Mouse (Mus musculus): ENCODE results near the gene Slc32a1.
A peak's percentile ranks its signal among the peaks of the same experiment; 100 is the strongest.

Slc32a1 gene

DNA sequence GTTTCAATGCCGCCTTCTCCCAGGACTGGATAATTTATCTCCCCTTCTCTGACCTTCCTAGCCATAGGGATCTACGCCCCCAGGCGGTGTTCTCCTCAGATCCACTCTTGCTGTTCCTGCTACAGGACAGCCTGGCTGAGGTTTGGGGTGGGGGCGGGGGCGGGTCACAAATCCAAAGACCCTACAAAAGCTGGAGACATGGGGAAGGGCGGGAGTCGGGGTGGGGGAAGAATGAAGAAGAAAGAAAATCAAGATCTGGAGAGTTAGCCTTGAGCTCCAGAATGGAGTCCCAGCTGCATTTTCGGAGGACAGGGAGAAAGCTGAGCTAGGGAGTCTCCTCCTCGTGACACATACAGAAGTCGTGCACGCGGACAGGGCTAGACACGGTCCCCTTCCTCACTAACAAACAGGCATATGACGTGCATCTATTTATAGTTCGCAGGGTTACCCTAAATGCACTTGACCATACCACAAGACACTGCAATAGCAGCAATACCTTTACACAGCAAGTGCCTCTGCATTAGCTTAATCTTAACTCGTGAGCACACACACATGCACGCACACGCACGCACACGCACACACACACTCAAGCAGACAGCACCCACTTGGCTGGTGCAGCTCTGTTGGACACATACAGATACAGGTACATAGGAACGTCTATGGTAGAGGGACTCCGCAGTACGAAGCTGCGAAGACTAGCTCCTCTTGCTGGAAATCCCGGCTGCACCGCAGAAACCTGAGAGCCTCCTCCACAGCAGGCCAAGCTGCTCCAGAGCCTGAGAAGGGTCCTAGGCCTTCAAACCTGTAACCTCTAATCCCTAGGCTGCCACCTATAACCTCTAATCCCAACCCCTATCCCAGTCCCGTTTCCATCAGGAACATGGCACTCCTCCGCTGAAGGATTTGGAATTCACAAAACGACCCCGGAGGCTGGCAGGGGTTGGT, 1.4 kb downstream of the Slc32a1 start:
- DNase-seq (ENCODE audit: extremely low read depth, insufficient read length, low spot score), result no peak

DNA sequence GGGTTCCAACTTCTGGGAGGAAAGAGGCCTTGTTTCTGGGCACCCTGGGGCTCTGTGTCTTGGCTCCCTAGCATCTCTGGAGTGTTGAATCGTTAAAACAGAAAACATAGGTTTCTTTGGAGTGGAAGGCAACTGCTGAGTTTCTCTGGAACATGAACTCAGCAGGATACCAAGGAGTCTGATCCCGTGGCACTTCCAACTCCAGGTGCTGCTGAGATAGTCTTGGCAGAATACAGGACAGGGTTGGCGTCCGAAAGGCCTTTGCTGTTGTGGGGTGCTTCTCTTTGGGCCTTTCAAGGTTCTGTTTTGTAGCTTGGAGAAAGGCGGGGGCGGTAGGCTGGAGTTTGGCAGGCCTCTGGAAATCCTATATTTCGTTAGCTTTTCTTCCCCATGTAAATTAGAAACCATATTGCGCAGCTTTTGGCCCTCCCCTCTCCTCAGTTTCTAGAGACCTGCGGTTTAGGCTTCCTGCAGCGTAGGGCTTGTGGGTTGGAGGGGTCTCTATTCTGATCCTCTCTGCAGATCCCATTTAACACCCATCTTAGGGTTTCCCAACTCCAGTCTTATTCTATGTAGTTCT, 2.2 kb downstream of the Slc32a1 start:
- DNase-seq (ENCODE audit: extremely low read depth, insufficient read length, low spot score), result no peak

DNA sequence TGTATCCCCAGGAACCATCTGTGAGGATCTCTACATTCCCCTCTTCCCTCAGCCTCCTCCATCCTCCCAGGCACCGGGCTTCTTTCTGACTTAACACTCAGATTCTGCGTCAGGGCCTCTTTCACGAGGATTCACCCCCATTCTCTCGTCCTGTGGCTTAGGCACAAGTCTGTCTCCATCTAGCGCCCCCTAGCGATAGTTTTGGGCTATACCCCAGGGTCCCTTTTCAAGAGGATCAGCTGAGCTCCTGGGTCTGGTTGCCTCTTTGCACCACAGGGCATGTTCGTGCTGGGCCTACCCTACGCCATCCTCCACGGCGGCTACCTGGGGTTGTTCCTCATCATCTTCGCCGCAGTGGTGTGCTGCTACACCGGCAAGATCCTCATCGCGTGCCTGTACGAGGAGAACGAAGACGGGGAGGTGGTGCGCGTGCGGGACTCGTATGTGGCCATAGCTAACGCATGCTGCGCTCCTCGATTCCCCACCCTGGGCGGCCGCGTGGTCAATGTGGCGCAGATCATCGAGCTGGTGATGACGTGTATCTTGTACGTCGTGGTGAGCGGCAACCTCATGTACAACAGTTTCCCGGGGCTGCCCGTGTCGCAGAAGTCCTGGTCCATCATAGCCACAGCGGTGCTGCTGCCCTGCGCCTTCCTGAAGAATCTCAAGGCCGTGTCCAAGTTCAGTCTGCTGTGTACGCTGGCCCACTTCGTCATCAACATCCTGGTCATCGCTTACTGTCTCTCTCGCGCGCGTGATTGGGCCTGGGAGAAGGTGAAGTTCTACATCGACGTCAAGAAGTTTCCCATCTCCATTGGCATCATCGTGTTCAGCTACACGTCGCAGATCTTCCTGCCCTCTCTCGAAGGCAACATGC, 3.2 kb downstream of the Slc32a1 start:
- DNase-seq (ENCODE audit: extremely low read depth, insufficient read length, low spot score), result no peak

DNA sequence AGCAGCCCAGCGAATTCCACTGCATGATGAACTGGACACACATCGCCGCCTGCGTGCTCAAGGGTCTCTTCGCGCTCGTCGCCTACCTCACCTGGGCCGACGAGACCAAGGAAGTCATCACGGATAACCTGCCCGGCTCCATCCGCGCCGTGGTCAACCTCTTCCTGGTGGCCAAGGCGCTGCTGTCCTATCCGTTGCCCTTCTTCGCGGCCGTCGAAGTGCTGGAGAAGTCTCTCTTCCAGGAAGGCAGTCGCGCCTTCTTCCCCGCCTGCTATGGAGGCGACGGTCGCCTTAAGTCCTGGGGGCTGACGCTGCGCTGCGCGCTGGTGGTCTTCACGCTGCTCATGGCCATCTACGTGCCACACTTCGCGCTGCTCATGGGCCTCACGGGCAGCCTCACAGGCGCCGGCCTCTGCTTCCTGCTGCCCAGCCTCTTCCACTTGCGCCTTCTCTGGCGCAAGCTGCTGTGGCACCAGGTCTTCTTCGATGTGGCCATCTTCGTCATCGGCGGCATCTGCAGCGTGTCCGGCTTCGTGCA, 3.9 kb downstream of the Slc32a1 start:
- no peak for DNase-seq (ENCODE audit: extremely low read depth, insufficient read length, low spot score)

DNA sequence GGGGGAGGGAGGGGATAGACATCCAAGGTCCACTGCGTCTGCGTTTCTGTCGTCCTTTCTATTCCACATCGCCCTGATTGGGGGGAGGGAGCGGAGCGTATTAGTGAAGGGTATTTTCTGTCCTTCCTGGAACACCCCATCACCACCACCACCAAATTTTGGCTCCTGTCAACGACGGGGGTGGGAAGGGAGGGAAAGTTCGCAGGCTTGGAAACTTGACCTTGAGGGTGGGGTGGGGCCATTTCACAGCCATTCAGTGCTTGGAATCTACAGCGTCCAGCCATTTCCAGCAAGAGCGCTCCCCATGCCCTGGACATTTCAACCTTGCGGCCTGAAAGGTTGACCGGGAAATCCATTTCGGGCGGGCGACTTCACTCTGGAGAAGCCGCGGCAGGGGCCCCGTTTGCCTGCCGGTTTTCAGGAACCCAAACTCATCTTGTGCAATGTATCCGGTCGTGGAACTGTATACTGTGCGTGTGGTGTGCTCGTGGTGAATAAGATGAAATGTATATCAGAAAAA, 4.7 kb downstream of the Slc32a1 start:
- DNase-seq (ENCODE audit: extremely low read depth, insufficient read length, low spot score), result no peak

DNA sequence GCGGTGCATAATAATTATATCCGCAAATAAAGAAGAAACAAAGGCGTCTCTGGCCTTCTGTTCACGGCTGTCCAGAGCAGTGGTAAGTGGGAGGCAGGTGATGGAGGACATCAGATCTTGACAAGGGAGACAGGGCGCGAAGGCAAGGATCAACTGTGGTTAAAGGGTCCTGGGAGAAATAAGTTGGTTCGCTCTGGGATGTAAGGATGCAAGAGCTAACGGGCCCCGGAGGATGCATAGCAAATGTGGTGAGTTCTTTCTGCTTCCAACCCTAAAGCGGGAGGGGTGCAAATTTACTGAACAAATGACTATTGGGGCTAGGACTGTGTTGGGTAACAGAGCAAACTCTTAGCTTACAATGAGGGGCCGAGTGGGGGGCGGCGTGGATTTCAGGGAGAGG, 5.1 kb downstream of the Slc32a1 start:
- no peak for DNase-seq (ENCODE audit: extremely low read depth, insufficient read length, low spot score)

DNA sequence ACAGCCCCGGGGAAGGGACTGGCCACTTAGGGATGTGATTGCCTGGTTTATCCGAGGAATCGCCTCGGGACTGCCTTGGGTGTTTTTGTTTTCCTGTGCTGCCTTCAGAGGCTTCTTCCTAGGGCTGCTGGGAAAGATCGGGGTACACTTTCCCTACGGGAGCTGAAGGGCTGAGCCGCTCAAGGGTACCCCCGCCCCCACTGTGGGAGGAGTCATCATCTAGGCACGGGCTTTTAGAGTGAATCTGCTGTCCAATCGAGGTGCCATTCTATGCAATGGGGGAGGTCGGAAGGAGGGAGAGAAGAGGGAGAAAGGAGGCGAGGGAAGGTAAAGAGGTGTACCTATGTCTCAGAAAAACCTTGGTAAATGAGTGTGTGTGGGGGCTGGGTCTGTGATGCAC, 5.7 kb downstream of the Slc32a1 start:
- DNase-seq (ENCODE audit: extremely low read depth, insufficient read length, low spot score), result no peak

DNA sequence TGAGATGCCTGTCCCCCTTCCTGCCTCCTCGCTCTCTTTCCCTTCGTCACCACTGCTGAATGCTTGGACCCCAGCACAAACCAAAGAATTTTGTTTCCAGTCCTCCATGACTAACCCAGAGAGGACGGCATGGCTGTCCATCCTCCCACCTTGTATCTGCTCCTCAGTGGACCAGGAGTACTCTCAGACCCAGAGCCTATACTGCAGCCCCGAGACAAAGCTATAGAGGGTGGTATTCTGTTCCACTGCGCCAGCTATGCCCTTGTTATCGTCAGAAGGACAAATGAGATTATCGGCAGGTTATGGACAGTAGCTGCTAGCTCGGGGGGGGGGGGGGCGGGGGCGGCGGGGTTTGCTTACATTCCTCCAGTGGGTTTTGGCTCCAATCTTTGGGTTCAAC, 6.2 kb downstream of the Slc32a1 start:
- no peak for DNase-seq (ENCODE audit: extremely low read depth, insufficient read length, low spot score)

DNA sequence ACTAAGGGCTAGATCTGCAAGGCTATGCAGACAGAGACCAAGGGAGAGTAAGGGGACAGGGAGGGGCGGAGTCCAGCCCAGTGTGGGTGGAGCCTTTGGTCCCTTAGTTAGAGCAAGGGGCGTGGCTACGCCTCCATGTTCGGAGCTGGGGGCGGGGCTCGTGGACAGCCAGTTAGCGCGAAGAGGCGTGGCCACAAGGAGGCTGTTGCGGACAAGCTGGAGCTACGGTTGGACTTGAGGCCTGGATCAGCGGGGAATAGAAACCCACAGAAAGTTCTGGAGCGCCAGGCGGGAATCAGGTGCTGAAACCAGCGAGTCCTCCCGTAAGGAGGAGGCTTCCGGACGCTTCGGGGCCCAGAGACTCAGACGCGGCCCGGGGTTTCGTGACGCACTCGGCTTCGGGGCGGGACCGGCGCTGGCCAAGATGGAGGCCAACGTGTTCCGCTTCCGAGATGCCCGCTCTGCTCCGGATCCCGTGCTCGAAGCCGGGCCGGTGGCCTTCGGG, 14.2 kb downstream of the Slc32a1 start, which contains the start of gene Actr5:
Gene Actr5 (plus strand): TSS at position 171 of the 505 bp plus-strand sequence.
- peak; percentile 97 for DNase-seq (ENCODE audit: extremely low read depth, insufficient read length, low spot score)

DNA sequence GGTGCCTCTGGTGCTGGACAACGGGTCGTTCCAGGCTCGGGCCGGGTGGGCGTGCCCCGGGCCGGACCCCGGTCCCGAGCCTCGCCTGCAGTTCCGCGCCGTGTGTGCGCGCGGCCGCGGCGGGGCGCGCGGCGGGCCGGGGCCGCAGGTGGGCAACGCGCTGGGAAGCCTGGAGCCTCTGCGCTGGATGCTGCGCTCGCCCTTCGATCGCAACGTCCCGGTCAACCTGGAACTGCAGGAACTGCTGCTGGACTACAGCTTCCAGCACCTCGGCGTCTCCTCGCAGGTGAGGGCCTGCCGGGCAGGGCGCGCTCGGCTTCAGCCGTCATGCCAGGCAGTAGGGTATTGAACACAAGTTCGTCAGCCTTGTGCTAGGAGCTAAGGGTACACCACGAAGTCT, 14.7 kb downstream of the Slc32a1 start:
- DNase-seq (ENCODE audit: extremely low read depth, insufficient read length, low spot score), result peak; percentile 62

DNA sequence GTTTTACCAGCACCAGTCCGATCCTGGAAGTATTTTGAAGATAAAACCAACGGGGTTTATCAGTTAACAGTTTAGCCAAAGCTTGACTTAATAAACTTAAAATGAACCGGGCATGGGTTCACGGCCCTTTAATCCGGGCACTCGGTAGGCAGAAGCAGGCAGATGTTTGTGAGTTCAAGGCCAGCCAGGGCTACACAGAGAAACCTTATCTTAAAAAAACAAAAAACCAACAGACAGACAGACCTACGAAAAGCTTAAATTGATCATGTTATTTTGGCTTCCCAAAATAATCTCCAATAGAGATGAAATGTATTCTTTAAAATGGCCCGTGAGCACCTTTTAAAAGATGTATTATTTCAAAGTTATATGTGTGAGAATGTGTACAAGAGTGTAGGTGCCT, 15.1 kb downstream of the Slc32a1 start:
- DNase-seq (ENCODE audit: extremely low read depth, insufficient read length, low spot score), result no peak

DNA sequence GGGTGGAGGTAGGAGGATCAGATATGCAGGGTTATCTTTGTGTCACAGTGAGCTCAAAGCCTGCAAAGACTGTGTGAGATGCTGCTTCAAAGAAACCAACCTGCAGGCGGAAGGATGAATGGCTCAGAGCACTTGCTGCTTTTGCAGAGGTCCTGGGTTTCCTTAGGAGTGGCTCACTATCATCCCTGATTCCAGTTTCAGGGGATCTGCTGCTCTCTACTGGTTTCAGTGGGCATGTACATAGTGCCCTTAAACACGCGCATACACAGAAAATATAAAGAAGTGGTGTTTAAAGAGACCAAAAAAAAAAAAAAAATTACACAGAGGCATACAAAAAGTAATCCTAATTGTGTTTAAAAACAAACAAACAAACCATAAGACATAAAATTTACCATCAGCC, 18.3 kb downstream of the Slc32a1 start:
- DNase-seq (ENCODE audit: extremely low read depth, insufficient read length, low spot score), result no peak

DNA sequence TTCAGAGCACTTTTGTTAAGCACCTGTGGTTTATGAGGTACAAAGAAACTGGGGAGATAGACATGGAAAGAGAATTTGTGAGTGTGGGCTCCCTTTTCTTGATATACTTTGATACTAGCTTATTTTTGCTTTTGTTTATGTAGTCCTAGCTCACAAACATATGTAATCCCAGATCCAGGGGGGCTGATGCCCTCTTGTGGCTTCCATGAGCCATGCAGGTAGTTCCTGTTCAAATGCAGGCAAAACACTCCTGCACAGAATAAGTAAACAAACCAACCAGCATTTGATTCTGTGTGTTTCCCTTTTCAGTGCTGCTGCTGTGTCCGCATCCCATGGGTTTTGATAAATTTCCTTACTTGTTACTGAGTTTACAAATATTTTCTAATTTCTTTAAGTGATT, 18.8 kb downstream of the Slc32a1 start:
- no peak for DNase-seq (ENCODE audit: extremely low read depth, insufficient read length, low spot score)

DNA sequence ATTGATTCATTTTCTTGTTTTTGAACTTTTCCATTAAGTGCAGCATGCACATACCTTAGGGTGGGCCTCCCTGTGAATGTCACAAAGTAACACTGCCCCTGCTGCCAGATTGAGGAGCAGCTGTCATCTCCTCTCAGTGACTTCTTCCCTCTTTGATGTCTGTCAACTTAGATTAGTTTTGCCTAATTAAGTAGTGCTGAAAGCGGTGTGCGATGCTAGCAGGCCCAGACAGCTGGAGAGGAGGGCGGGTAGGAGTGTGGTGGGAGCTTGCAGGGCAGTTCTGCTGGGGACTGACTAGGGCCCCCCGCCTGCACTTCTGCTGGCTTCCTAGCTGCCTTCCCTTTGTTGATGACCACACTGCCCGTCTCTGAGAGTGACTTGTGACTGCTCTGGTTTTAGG, 21.3 kb downstream of the Slc32a1 start:
- DNase-seq (ENCODE audit: extremely low read depth, insufficient read length, low spot score), result no peak

DNA sequence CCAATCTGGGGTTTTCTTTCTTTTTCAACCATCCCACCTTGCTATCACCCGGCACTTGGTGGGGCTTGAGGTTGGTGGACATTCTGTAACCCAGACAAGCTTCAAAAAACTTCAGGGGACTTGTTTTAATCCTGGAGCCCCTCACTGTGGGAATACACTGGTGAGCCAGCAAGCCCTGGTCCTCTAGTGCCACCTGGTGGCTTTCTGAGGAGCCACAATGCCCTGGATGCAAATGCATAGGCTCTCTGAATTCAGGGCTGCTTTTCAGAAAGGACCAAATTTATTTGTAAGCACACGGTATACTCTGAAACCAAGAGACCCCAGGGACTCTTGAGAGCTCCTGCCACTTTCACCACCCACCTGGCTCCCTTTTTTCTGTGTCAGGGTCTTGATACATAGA, 31.3 kb downstream of the Slc32a1 start:
- DNase-seq (ENCODE audit: extremely low read depth, insufficient read length, low spot score), result no peak

DNA sequence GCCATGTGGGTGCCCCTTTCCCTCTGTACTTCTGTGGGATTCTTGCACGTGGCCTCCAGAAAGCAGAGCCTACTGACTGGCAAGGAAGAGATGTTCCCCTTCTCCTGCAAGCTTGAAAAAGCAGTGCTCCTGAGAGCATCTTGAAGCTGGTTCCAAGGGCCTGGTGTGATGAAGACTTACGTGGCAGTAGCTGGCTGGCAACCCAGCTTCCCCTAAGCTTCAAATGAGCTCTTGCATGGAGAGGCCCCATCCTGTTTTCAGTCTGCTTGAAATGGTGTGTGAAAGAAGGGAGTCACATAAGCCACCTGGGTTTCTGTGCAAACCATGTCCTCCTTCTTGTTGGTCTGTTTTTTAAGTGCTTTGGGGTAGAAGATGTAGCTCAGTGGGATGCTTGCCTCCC, 32.0 kb downstream of the Slc32a1 start:
- no peak for DNase-seq (ENCODE audit: extremely low read depth, insufficient read length, low spot score)

DNA sequence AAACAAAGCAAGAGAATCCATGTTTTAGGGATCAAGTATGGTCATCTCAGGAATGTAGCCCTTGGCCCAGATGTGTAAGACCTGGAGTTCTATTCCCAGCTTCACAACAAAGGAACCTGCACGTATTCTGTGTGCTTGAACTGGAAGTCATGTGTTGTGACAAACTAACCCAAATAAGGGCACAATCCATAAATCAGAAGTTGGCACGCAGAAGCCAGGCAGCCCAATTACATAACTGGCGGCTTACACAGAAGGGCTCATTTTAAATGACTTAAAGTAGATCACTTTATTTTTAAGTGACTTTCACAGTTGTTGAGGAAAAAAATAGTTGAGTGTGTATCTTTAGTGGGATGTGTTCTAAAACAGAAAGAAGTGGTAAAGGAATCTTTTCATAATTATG, 33.2 kb downstream of the Slc32a1 start:
- DNase-seq (ENCODE audit: extremely low read depth, insufficient read length, low spot score), result no peak

DNA sequence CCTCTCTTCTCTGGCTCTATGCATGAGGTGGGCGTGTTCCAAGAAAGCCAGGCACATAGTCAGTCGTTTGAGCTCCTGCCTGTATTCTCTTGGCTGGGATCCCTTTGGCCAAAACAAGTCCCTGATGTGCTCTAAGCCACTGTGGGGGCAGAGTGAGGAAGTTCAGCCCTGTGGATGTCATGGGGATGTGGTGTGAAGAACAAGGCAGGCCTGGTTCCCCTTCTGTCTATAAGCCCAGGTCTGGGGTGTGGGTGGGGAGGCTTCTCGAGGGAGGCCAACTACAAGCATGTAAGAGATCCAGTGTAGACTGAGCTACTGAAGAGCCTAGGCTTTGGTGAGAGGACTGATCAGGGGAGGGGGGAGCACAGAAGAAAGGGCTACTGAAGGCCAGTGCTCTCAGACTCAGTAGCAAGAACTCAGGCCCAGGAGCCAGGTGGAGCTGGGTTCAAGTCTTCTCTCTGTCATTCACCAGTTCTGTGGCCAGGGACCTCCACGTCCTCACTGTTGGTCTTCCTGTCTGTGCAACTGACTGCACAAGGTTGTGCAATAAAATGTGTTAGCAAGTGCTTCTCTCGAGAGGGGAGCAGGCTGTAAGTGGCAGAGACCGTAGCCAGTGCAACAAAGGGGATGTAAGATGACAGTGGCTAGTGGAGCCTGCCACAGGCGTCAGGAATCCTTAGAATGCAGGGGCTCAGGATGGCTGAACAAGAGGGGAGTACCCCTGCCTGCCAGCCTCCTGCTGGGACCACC, 40.8 kb downstream of the Slc32a1 start:
- DNase-seq (ENCODE audit: extremely low read depth, insufficient read length, low spot score), result no peak

DNA sequence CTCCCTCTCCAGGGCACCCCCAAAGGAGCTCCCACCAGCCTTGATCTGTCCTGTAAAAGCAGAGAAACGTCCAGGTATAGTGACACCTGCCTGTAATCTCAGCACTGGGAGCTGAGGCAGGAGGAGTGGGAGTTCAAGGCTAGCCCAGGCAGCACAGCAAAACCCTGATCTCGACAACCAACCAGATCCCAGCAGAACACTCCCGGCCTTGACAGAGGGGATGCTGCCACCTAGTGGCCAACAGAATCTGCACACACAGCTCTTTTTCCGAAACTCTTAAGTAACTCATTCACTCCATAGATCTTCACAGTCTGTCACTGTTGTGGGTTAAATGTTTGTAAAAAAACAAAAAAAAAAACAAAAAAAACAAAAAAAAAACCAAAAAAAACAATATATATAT, 42.4 kb downstream of the Slc32a1 start:
- DNase-seq (ENCODE audit: extremely low read depth, insufficient read length, low spot score), result peak; percentile 47

DNA sequence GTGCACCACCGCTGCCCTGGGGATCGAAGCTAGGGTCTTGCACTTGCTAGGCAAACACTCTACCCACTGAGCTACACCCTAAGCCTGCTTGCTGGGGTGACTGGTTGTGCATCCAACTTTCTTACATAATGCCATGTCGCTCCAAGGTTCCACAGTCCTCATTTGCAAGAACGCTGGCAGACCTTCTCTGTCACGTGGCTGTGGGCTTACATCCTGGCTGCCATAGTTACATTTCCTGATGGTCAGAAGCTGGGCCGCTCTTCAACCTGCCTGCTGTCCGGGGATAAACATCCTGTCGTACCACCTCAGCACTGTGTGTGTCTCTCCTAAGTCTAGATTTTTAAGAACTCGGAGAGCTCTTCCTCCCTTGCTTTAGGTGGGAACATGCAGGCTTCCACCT, 44.1 kb downstream of the Slc32a1 start:
- no peak for DNase-seq (ENCODE audit: extremely low read depth, insufficient read length, low spot score)
